Mouse (Mus musculus) left cerebral cortex, adult 9 months (tissue): ENCODE measurements around the gene Olfr665.
"Not testable (repeated sequence)": the region's sequence is repeated elsewhere in the genome, so short reads cannot be mapped to it uniquely, and the experiment has no call there.

Experiments used
- DNase-seq, 2 experiments: peaks; one replicate each; pipeline ENCODE4 v3.0.0; 2022; ENCODE audit warnings: low spot score in 2 of 2

Olfr665 gene

DNA sequence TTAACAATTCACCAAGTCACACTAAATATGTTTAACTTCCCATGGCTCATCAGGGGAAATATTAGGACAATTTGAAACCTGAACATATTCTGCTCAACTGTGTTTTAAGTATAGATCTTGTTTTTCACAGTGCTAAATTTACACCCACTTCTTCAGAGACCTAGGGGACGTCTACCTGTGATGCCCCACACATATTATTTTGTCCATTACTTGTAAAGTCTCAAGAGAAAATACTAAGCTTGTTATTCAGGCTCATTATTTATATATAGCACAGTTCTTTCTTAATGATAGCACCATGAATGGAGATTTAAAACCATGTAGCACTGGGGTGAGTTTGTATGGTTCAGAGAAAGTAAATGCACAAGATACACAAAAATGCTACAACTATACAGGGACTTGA, at the start of gene Olfr665:
TSS of gene Olfr665 (plus strand) at position 301 of the 400 bp plus-strand sequence.
- no peak for DNase-seq

DNA sequence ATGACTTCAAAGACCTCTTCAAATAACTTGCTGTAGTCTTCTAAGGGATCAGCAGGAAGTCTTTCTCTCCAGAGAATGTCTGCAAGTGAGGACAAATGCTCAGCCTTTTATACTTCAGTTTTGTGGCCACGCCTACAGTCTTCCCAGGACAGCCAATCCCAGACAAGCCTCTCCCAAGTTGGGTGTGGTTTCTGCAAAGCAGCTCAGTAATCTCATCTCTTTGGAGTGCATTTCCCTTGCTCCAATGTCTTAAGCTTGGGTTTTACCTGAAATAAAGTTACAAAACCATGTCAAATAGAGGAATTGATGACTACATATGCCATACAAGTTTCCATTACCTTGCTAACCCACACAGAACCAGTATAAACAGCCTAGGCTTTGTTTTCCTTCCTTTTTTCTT, 35.3 kb upstream of the Olfr665 start, which contains the start of gene Usp17lb:
TSS of gene Usp17lb (minus strand) at position 101 of the 400 bp plus-strand sequence.
- DNase-seq = no peak

DNA sequence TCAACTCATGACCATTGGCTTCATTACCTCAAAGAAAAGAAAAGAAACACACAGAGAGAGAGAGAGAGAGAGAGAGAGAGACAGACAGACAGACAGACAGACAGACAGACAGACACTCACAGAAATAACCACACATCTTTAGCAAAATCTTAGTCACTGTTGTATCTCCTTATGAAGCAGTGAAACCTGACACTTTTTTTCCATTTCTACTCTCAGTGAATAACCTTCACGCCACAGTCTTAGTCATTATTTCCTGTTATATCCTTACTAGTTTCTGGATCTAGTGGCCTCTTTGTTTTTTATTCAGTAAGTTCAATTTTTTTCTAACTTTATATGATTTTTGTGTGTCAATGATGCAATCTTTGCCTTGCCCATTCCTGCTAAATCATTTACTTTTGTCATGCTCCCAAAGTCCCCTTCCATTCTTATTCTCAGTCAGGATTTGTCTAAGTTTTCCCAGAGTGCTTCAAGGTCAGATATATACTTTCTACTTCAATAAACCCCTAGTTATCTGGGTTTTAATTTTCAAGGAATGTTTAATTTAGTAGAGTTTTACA, 34.0 kb upstream of the Olfr665 start:
- no peak for DNase-seq

DNA sequence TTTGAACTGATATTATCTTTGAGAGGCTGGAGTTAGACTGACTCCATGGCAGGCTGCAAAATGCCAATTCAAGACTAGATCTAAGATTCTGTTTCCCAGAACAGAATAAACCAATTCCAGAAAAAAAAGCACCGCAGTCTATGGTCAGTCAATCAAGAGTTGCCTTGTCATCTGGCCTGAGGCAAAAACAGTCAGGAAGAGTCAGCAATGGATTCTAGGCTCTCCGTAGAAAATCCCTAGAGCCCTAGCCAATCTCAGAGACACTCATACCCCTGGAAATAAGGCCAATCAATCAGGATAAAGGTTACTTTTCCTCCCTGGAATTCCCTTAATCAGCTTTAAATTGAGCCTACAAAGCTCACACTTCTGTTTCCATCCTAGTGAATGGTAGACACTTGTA, 26.3 kb upstream of the Olfr665 start:
- not testable (repeated sequence) for DNase-seq

DNA sequence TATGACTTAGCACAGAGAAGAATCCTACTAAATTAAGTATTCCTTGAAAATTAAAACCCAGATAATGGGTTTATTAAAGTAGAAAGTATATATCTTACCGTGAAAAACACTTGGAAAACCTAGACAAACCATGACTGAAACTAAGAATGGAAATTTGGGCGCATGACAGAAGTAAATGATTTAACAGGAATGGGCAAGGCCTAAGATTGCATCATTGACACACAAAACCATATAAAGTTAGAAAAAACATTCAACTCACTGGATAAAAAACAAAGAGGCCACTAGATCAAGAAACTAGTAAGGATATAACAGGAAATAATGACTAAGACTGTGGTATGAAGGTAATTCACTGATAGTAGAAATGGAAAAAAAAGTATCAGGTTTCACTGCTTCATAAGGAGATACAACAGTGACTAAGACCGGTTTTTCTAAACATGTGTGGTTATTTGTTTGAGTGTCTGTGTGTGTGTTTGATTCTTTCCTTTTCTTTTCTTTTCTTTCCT, 22.5 kb upstream of the Olfr665 start:
- DNase-seq = no peak

DNA sequence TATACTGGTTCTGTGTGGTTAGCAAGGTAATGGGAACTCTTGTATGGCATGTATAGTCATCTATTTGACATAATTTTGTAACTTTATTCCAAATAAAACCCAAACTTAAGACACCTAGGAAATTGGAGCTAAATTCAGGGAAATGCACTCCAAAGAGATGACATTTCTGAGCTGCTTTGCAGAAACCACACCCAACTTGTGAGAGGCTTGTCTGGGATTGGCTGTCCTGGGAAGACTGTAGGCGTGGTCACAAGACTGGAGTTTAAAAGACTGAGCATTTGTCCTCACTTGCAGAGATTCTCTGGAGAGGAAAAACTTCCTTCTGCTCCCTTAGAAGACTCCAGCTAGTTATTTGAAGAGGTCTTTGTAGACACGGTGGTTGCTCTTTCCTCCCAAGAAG, 21.1 kb upstream of the Olfr665 start, which contains the start of gene Usp17la:
TSS of gene Usp17la (plus strand) at position 301 of the 400 bp plus-strand sequence.
- DNase-seq = not testable (repeated sequence)

DNA sequence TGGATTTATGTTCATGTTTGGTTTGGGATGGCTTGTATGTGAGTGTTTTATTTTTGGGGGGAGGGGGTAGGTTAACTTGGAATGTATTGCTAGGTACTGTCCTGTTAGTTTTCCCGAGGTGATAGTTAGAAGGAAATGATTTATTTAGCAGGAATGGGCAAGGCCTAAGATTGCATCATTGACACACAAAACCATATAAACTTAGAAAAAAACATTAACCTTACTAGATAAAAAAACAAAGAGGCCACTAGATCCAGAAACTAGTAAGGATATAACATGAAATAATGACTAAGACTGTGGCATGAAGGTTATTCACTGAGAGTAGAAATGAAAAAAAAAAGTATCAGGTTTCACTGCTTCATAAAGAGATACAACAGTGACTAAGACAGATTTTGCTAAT, 20.1 kb upstream of the Olfr665 start:
- DNase-seq = no peak

DNA sequence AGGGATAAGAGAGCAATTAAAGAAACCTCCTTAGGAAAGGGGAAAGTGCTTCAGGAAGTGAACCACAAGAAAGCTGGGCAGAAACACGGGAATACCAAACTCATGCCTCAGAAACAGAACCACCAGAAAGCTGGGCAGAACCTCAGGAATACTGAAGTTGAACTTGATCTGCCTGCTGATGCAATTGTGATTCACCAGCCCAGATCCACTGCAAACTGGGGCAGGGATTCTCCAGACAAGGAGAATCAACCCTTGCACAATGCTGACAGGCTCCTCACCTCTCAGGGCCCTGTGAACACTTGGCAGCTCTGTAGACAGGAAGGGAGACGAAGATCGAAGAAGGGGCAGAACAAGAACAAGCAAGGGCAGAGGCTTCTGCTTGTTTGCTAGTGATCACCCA, 16.4 kb upstream of the Olfr665 start:
- no peak for DNase-seq

DNA sequence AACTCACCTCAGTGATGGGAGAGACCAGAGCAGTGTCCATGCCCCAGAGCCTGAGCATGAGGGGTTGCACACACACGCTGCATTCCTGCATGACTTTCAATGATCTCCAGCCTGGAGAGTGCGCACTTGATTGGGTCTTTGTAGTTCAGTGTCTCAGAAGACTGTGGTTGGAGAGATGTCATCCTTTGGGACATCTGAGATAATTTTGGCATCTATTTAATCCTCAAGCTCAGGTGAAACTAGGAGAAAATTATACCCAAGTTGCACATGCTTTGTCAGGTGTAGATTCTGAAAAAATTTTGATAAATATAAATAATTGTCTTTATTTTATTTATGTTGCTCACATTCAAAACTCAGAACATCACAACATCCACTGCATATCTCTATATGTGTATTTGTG, 18.0 kb downstream of the Olfr665 start, which contains the start of gene Olfr666:
TSS of gene Olfr666 (minus strand) at position 101 of the 400 bp plus-strand sequence.
- no peak for DNase-seq

DNA sequence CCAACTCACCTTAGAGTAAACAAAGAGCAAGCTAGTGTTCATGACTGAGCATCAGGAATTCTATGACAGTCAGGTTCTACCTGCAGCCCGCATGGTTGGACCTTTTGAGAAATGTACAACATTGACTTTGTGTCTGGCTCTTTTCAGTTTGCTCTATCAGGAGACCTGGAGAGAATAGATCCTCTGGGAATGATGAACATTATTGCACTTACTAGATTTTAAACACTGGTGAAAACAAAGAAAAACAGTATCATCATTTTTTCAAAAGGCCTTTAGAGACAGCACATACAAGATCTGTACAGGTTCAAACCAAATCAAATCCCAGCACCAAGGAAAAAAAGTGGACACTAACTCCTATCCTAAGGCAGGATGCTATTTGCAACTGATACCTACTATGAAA, 43.6 kb downstream of the Olfr665 start, which contains the start of gene Olfr667:
TSS of gene Olfr667 (minus strand) at position 101 of the 400 bp plus-strand sequence.
- DNase-seq = no peak

DNA sequence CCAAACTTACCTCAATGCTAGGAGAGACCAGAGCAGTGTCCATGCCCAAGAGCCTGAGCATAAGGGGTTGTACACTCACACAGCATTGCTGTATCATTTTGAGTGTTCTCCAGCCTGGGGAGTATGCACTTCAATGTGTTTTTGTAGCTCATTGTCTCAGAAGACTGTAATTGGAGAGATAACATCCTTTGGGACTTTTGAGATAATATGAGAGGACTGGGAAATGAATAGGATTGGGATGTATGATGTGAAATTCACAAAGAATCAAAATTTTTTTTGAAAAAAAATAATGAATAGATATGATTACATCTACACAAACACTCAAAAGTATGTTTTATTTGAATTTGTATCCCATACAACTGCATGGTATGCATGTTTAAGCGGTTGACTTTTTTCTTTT, 50.1 kb downstream of the Olfr665 start, which contains the start of gene Olfr668:
TSS of gene Olfr668 (minus strand) at position 101 of the 400 bp plus-strand sequence.
- no peak for DNase-seq
